Mouse (Mus musculus): Measurements from ENCODE around the gene Zfp408.
A peak's percentile ranks its signal among the peaks of the same experiment; 100 is the strongest.
"Not testable (repeated sequence)": the region's sequence is repeated elsewhere in the genome, so short reads cannot be mapped to it uniquely, and the experiment has no call there.

Zfp408 gene

GRCm38 (mm10) chr2:91651458-91652258 is 2.1 kb upstream of the Zfp408 start:
- DNase-seq (ENCODE audit: extremely low spot score, low spot score) = no peak

- DNase-seq (ENCODE audit: extremely low spot score, low spot score) = no peak
These were observed 887 bp upstream of the Zfp408 start for GRCm38 (mm10) chr2:91650360-91650995.

DNA sequence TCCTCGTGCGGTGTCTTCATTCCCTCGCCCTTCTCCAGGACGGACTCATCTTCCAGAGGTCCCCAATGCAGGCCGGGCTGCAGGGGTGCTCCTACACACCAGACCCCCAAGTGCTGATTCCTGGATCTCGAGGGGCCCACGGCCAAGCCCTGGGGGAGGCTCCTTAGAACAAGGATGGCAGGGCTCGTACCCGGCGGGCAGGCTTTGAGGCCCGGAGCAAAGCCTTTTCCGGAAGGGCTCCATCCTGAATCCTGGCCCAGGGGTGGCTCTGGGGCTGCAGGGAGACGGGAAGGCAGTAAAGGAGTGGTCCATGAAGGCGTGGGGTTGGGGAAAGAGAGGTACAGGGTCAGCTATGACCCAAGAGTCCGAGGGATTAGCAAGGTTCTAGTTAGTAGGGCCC is 439 bp downstream of the Zfp408 start:
- DNase-seq (ENCODE audit: extremely low spot score, low spot score) = no peak

DNA sequence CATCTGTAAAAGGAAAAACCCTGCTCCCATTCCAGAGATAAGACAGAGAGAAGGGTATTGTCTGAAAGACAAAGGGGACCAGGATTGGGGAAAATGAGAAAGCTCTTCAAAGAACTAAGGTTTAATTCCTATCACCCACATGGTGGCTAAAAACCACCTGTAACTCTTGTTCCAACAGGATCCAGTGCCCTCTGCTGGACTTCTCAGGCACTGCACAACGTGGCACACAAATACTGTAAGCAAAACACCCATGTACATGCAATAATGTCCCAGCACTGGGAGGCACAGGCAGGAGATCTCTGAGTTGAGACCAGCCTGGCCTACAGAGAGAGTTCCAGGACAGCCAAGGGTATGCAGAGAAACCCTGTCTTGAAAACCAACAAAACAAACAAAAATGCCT is 2.9 kb downstream of the Zfp408 start:
- DNase-seq (ENCODE audit: extremely low spot score, low spot score) = peak; percentile 59

DNA sequence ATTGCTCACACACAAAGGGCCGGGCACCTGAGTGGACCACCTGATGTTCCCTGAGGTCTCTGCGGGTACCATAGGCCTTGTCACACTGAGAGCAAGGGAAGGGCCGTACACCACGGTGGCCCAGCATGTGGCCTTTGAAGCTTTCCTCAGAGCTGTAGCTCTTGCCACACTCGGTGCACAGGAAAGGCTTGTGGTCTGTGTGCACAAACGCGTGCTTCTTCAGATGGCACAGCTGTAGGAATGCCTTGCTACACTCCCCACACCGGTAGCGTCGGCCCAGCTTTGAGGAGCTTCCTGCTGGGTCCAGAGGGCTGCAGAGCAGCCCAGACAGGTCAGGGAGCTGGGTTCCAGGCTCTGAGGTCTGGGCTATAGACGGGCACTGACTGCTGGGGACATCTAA is 3.8 kb downstream of the Zfp408 start:
- no peak for DNase-seq (ENCODE audit: extremely low spot score, low spot score)

DNA sequence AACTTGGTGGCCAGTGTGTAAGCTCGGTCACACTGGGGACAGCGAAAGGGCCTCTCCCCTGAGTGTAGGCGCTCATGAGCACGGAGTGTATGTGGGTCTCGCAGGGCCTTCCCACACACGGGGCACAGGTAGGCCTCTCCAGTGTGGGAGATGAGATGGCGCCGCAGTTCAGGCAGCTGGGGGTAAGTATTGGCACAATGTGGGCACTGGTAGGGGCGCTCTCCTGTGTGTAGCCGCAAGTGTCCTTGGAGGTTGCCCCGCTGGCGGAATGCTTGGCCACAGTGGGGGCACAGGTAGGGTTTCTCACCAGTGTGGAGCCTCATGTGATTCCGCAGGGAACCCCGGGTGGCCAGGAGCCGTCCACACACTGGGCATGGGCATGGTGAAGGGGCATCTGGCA is 4.2 kb downstream of the Zfp408 start:
- no peak for DNase-seq (ENCODE audit: extremely low spot score, low spot score)

GRCm38 (mm10) chr2:91644021-91644420 is 5.6 kb downstream of the Zfp408 start:
- no peak for DNase-seq (ENCODE audit: extremely low spot score, low spot score)

GRCm38 (mm10) chr2:91642825-91643415 is 6.7 kb downstream of the Zfp408 start:
- no peak for DNase-seq (ENCODE audit: extremely low spot score, low spot score)

DNA sequence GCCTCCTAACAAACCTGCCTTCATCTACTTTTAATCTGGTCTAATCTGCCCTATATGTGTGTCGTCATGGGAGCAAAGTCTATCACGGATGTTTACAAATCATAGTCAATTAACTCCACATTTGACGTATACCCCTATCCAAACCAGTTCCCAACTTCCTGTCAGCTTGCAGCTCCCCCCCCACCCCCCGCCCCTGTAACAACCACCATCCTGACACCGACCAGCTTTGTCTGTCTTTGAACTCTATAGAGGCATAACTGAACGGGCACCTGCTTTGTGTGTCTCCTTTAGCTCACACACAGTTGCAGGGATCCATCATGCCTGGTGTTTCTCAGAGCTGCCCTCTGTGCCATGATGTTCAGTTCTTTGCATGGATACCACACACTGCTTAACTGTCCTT is 10.7 kb downstream of the Zfp408 start:
- no peak for DNase-seq (ENCODE audit: extremely low spot score, low spot score)

DNA sequence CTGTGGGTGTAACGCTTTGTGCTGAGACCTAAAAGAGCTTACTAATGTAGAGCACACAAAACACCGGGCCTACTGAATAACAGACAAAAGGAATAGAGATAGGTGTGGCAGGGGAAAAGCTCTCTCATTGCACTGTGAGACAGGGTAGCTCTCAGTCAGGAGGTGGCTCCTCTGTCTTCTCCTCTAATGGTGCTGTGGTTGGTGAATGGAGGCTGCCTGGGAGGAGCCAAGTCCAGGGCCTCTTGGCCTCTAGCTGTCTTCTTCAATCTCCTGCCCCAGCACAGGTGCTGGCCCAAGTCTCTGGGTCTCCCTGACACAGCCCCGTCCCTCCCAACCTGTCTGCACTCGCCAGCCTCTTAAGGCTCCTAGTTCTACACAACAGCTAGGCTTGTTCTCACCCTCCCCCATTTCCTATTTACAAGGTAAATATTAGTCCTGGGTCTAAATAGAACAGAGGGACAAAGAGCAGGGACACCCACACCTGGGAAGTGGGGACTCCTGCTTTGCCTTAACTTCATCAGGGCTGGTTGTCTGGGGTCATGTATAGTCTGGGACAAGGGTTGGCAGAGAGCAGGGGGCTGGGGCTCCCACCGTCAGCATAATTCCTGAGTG is 12.8 kb downstream of the Zfp408 start:
- DNase-seq (ENCODE audit: extremely low spot score, low spot score) = no peak

DNA sequence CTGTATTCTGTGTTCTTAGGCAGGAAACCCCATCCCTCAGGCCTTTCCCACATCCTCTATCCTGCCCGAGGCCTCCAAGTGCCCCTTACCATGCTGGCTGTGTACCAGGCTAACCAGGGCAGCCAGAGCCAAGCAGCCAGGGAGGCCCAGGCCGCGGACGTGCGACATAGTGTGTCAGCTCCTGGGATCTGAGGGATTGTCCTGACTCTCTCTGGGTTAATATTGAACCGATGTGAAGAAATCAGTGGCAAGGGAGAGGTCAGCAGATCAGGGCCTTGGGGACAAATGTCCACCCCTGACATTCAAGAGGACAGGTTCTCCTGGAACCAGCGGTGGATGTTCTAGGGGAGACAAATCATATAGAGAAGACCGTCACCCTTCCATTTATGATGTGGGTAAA is 13.4 kb downstream of the Zfp408 start, which contains the start of gene F2:
Gene F2, minus strand, starts transcription at position 186 of the 400 bp plus-strand sequence.
- DNase-seq (ENCODE audit: extremely low spot score, low spot score) = no peak

- no peak for DNase-seq (ENCODE audit: extremely low spot score, low spot score)
These were observed 14.1 kb downstream of the Zfp408 start for GRCm38 (mm10) chr2:91635486-91635885.

DNA sequence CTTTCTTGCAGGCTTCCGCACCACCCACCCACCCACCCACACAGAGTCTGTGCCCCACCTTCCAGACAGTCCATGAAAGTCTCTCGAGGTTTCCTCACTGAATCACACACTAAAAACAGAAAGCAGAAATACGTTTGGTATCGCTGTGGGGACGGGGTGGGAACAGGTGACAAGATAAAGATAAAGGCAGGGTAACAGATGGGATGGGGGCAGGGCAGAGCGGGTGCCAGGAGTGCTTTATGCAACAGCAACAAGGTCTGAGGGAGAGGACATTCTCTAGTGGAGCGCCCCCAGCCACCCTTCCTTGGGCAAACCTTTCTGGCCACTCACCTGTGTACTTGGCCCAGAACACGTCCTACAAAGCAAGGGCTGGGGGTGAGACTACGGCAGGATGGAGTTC is 14.8 kb downstream of the Zfp408 start:
- DNase-seq (ENCODE audit: extremely low spot score, low spot score) = no peak

DNA sequence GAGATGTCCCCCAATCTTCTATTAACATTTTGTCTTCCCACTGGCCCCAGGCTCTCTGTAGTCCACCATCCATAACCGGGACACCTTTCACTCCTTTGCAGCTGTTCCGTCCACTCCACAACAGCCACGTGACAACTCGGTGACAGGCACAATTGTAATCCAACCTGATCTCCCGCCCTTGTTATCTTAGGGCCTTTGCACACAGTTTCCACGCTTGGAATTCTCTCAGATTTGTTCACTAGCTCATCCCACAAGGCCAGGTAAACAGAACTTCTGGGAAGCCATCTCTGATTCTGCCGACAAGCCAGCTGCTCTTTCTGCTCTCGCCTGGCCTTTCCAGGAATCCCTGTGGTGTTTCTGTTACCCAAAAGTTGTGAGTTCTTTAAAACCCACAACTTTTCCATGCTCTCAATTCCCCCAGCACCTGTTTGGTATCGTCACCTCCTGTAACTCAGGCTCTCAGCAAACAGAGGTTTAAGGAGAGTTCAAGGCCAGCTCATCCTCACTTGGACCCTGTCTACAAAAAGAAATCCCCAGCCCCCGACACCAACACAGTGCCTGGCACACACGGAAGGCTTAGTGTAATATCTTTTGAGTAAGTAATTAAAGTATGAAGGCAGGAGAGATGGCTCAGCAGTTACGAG is 16.1 kb downstream of the Zfp408 start:
- DNase-seq (ENCODE audit: extremely low spot score, low spot score) = no peak

DNA sequence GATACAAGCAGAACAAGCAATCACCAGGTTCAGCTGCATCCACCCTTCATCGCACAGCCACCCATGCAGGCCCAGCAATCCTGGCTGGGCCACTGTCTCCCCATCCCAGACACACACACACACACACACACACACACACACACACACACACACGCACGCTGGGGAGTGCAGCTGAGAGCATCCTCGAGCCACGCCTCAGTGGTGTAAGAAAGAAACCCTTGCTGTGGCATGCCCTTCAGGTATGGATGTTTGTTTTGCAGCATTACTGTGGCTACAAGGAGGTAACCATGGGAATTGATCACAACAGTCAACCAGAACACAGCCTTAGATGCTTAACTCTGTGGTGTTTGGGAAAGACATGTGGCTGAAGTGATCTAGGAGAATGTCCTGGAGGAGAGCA is 17.3 kb downstream of the Zfp408 start:
- DNase-seq (ENCODE audit: extremely low spot score, low spot score) = no peak

GRCm38 (mm10) chr2:91631826-91632225 is 17.8 kb downstream of the Zfp408 start:
- no peak for DNase-seq (ENCODE audit: extremely low spot score, low spot score)

GRCm38 (mm10) chr2:91630384-91630783 is 19.2 kb downstream of the Zfp408 start:
- no peak for DNase-seq (ENCODE audit: extremely low spot score, low spot score)

DNA sequence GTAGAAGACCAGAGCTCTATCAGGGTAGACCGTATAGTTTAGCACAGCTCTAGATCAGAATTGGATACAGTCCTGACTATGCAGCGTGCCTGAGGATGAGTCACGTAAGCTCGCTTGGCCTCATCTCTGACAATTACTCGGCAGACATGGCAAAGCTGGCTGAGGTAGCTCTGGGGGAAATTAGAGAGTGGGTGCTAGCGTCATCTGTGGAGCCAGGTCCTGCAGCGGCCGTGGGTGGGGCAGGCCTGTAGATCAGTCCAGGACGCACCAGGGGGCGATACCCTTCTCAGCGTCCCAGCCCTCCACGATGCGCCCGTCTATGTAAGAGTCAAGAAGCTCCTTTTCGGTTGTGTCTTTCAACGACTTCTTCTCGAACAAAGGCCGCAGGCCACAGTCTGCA is 19.9 kb downstream of the Zfp408 start:
- no peak for DNase-seq (ENCODE audit: extremely low spot score, low spot score)

DNA sequence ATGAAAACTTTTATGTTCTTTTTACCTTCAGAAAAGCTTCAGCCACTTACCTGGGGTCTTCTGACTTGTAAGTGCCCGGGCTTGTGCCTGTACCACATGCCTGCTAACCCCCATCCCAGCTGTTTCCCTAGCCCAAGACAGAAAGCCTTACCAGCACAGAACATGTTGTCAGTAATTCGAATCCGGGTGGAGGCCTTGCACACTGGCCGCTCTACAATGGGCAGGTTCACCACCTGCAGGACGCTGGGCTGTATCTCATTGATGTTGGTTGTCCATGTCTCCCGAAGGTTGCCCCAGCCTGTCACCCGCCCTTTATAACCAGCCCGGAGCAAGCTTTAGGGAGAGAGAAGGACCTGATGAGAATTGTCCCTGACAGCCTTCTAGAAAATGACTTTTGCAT is 21.4 kb downstream of the Zfp408 start:
- DNase-seq (ENCODE audit: extremely low spot score, low spot score) = no peak

DNA sequence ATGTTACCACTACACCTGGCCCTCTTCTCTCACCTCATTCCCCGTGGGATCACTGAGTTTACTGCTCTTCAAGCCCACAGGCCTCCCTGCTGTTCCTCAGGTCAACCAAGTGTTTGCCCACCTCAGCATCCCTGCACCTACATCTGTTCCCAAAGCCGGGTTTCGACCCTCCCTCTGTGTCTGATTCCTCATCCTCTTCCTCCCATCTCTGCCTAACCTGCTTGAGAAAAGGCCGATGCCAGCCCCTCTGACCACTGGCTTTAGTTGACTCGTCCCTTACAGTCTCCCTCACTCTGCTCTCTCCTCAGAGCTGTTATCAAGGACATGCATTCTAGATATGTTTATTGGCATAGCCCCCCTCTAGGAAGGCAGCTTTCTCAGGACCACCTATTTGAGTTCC is 22.1 kb downstream of the Zfp408 start:
- DNase-seq (ENCODE audit: extremely low spot score, low spot score) = no peak

DNA sequence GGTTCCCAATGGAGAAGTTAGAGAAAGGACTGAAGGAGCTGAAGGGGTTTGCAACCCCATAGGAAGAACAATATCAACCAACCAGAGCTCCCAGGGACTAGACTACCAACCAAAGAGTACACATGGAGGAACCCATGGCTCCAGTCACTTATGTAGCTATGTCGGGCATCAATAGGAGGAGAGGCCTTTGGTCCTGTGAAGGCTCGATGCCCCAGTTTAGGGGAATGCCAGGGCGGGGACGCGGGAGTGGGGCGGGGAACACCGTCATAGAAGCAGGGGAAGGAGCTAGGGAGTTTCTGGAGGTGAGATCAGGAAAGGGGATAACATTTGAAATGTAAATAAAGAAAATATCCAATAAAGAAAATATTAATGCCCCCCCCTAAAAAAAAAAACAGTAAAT is 26.2 kb downstream of the Zfp408 start:
- DNase-seq (ENCODE audit: extremely low spot score, low spot score) = not testable (repeated sequence)

- DNase-seq (ENCODE audit: extremely low spot score, low spot score) = no peak
These were observed 27.2 kb downstream of the Zfp408 start for GRCm38 (mm10) chr2:91622356-91622755.
